Mouse (Mus musculus) liver, adult 2 months (tissue): ENCODE measurements around the gene Hist1h2bn. TPM values are rescaled to one million over a fixed set of nuclear protein-coding genes. Genes with fewer than 3 reads are reported as not detected.
"Not testable (repeated sequence)": the region's sequence is repeated elsewhere in the genome, so short reads cannot be mapped to it uniquely, and the experiment has no call there.

ENCODE experiments used
- DNase-seq: peaks from one replicate; pipeline ENCODE4 v3.0.0-alpha.2; 2011; ENCODE audit warnings: low read depth, low spot score; ENCODE audit errors: extremely low read depth
- H3K27ac ChIP-seq: fragments of 200-500 bp; replicated peaks from 2 replicates; pipeline ENCODE4 v1.5.1; 2012; ENCODE audit warnings: low read depth, mild to moderate bottlenecking, control low read depth, inconsistent platforms, low read length; ENCODE audit not compliant: insufficient read depth
- H3K27me3 ChIP-seq: fragments of 200-500 bp; 2 replicates; pipeline ENCODE4 v1.6.1; 2012; ENCODE audit warnings: mild to moderate bottlenecking, moderate library complexity, low read length, inconsistent platforms; ENCODE audit not compliant: control insufficient read depth, insufficient read depth
- H3K36me3 ChIP-seq: fragments of 200-500 bp; 2 replicates; pipeline ENCODE4 v1.6.1; 2012; ENCODE audit warnings: low read length, inconsistent platforms; ENCODE audit not compliant: control insufficient read depth, insufficient read depth
- H3K4me1 ChIP-seq: fragments of 200-500 bp; 2 replicates; pipeline ENCODE4 v1.6.1; 2011; ENCODE audit warnings: low read length; ENCODE audit not compliant: control insufficient read depth, insufficient read depth
- H3K4me3 ChIP-seq: fragments of 200-500 bp; 2 replicates; pipeline ENCODE4 v1.5.1; 2011; ENCODE audit warnings: low read depth, mild to moderate bottlenecking, control low read depth, low read length, moderate library complexity; ENCODE audit not compliant: insufficient read depth
- H3K79me2 ChIP-seq: fragments of 200-500 bp; 2 replicates; pipeline ENCODE4 v1.6.1; 2012; ENCODE audit warnings: inconsistent platforms, mild to moderate bottlenecking, low read length, moderate library complexity; ENCODE audit not compliant: control insufficient read depth, insufficient read depth
- H3K9ac ChIP-seq: fragments of 200-500 bp; 2 replicates; pipeline ENCODE4 v1.6.1; 2012; ENCODE audit warnings: low read depth, mild to moderate bottlenecking, control low read depth, inconsistent platforms, low read length
- CTCF ChIP-seq: fragments of 200-500 bp; IDR thresholded peaks from 2 replicates; pipeline ENCODE4 v1.5.1; 2011; ENCODE audit warnings: low read depth, low read length, control low read depth
- POLR2A ChIP-seq: fragments of 200-500 bp; IDR thresholded peaks from 2 replicates; pipeline ENCODE4 v1.6.1; 2011; ENCODE audit warnings: low read length, control low read depth; ENCODE audit not compliant: insufficient read depth; ENCODE audit errors: extremely low read depth
- WGBS: fragments of 180-500 bp; shearing (Covaris S2); methylation state at CpG from one replicate; pipeline ENCODE4 v1.1.7; 2018; 5-methylcytosine and 5-hydroxymethylcytosine counted together
- polyA plus RNA-seq: library from polyadenylated mRNA; depleted of rRNA; stranded (reverse); fragments of >200 nt; gene quantifications from 2 replicates; pipeline ENCODE4 v1.2.3, GENCODE M21; 2012
- total RNA-seq: library from RNA; depleted of rRNA; stranded (reverse); fragments of >200 nt; gene quantifications from 2 replicates; pipeline ENCODE4 v1.2.3, GENCODE M21; 2014

The Hist1h2bn gene
- total and polyA plus RNA-seq, 2 experiments, result 4.6 TPM; not detected in 1

DNA sequence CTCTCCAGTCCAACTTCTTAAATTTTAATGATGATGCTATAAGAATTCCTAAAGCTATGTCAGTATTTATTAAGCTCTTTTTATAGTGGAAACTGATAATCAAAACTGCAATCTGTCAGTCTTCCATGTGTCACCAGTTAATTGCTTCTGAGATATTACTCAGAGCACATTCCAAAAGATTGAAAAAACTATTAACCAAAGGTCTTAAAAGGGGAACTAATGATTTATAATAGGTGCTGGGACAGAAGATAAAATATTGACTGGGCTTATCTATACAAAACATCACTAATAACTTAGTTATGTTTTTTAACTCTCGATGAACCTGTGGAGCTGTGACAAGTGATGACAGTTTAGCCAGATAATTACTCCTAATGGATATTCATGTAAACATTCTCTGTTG lies 8.9 kb upstream of the Hist1h2bn start:
- Histone ChIP-seq H3K79me2 (no peaks in the 10 kb centered on the region; the same call in 1 of the 2 replicates), H3K36me3 (peaks cover 2% of the 10 kb centered on the region; the same call in 1 of the 2 replicates), H3K4me3 (no peak overlapping the region), H3K27ac (no peak overlapping the region), H3K9ac (no peak overlapping the region), H3K4me1 (peaks cover 3% of the 10 kb centered on the region), H3K27me3 (no peaks in the 10 kb centered on the region)
- no peak for DNase-seq
- WGBS, result 84% methylated on average over 1 of the region's 1 CpGs
- TF ChIP-seq POLR2A, result no peak
- TF ChIP-seq CTCF, result no peak

DNA sequence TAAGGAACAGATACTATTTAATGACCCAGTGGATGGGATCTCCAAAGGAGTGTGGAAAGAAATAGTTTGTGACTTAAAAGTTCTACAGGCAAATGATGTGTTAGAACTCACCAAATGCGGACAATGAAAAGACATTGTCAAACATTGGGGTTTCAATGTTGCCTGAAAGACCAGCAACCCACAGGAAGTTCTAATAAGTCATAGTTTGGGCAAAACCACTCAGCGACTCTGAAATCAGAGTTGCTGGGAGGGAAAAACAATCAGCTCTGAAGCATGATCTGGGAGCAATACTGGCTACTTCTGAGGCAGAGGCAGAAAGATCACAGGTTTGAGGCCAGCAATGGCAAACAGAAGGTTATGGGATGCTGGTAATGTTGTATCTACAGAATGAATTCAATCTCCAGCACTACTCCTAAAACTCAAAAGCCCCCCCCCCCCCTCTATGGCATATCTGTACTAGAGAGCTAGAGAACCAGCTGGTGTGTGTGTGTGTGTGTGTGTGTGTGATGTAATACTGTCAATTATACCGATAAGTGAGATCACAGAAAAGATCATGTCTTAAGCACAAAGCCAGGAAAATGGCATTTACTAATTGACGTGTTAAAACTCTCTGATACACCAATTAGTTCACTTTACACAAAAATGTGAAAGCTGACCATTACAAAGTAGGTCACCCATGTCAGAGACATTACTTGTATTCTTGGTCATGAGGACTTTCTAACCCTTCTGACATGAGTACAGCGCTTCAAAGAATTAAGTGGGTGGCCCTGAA lies 4.3 kb upstream of the Hist1h2bn start:
- Histone ChIP-seq H3K27ac (no peak overlapping the region), H3K36me3 (peaks cover 2% of the 10 kb centered on the region; the same call in 1 of the 2 replicates), H3K4me3 (peak overlapping the region; percentile 55), H3K27me3 (no peaks in the 10 kb centered on the region), H3K4me1 (peaks cover 6% of the 10 kb centered on the region), H3K9ac (peak overlapping the region; percentile 28), H3K79me2 (no peaks in the 10 kb centered on the region; the same call in 1 of the 2 replicates)
- WGBS, result 13% methylated on average over 5 of the region's 5 CpGs
- no peak for TF ChIP-seq CTCF
- no peak for TF ChIP-seq POLR2A
- no peak for DNase-seq

DNA sequence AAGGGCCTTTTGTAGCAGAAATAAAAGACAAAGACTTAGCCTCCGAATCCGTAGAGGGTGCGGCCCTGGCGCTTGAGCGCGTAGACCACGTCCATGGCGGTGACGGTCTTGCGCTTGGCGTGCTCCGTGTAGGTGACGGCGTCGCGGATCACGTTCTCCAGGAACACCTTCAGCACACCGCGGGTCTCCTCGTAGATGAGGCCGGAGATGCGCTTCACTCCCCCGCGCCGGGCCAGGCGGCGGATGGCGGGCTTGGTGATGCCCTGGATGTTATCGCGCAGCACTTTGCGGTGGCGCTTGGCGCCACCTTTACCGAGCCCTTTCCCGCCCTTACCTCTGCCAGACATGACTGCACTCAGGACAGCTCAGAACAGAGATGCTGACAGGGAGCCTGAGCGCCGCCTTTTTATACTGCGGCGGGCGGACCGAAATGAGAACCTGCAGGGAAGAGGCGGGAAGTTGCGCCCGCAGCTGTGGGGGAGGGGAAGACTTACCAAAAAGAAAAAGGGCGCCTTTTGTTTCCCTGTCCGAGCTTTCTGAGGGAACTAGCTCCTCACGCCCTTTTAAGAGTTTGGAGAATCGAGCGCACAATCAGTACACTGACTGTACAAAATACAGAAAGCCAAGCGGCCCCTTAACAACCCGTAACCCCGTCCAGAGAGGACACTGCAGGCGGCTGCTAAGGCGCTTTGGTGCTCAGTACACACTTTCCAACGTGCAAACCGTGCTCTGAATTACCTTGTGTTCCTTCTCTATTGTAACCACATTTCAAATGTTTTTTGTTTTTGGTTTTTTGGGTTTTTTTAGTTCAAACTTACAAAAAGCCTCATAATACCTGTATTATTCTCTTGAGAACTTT lies 3.5 kb upstream of the Hist1h2bn start, which contains the start of gene Hist1h4k:
Gene Hist1h4k (minus strand): TSS at position 347 of the 859 bp plus-strand sequence.
- not testable (repeated sequence) for H3K27me3 ChIP-seq, H3K79me2 ChIP-seq, H3K36me3 ChIP-seq, H3K4me1 ChIP-seq, H3K27ac ChIP-seq
- DNase-seq, result peak; percentile 29
- under 1% methylated on average over 51 of the region's 56 CpGs for WGBS
- Histone ChIP-seq H3K9ac (peak within 1 kb of the TSS; percentile 50), H3K4me3 (peak within 1 kb of the TSS; percentile 55)
- TF ChIP-seq POLR2A, result peak; percentile 64; the same call in 1 of the 2 replicates

DNA sequence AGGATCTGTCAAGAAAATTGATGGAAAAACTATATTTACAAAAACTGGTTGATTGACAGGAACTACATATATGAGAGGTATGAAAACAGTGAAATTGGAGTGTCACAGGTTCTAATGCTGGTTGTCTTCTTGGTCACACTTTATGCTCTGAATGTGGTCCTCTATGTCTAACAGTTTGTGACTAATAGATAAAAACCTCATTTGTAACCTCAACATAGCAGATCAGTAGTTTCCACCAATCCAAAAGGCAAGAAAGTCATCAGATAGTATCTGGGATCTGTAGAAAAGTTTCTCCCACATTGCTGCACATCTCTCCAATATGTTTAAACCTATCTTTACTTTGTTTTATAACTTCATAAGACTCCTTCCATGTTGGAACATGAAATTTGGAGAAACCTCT lies 2.5 kb upstream of the Hist1h2bn start:
- peaks cover 2% of the 10 kb centered on the region; the same call in 1 of the 2 replicates for H3K36me3 ChIP-seq
- H3K4me3 ChIP-seq, result no peak overlapping the region
- no peaks in the 10 kb centered on the region for H3K27me3 ChIP-seq
- TF ChIP-seq POLR2A (no peak), CTCF (no peak)
- DNase-seq, result no peak
- no peaks in the 10 kb centered on the region; the same call in 1 of the 2 replicates for H3K79me2 ChIP-seq
- no peak overlapping the region for H3K9ac ChIP-seq
- H3K4me1 ChIP-seq, result peaks cover 7% of the 10 kb centered on the region
- H3K27ac ChIP-seq, result no peak overlapping the region

DNA sequence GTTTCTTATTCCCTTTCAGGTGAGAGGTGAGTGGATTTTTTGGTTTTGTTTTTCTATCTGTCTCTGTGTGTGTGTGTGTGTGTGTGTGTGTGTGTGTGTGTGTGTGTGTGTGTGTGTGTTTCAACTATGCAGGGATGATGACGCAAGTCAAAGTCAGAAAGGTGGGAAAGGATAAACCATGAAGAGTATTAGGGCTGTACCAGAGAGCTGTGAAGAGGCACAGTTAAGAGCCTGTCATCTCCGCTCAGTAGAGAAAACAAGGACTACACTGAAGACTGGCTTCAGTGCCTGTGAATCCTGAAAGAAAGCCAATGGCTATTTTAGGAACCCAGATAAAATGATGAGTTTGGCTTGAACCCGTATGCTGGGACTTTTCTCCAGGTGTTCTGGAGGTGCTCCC lies 2.1 kb upstream of the Hist1h2bn start:
- H3K36me3 ChIP-seq, result peaks cover 2% of the 10 kb centered on the region; the same call in 1 of the 2 replicates
- no peak for TF ChIP-seq POLR2A
- no peak for TF ChIP-seq CTCF
- no peaks in the 10 kb centered on the region for H3K27me3 ChIP-seq
- H3K27ac ChIP-seq, result no peak overlapping the region
- 89% methylated on average over 3 of the region's 3 CpGs for WGBS
- DNase-seq, result no peak
- no peak overlapping the region for H3K9ac ChIP-seq
- H3K4me3 ChIP-seq, result no peak overlapping the region
- H3K79me2 ChIP-seq, result no peaks in the 10 kb centered on the region; the same call in 1 of the 2 replicates
- peaks cover 7% of the 10 kb centered on the region for H3K4me1 ChIP-seq
